ENCODE assay signal across 15 mouse cellular contexts in the genomic region with DNA sequence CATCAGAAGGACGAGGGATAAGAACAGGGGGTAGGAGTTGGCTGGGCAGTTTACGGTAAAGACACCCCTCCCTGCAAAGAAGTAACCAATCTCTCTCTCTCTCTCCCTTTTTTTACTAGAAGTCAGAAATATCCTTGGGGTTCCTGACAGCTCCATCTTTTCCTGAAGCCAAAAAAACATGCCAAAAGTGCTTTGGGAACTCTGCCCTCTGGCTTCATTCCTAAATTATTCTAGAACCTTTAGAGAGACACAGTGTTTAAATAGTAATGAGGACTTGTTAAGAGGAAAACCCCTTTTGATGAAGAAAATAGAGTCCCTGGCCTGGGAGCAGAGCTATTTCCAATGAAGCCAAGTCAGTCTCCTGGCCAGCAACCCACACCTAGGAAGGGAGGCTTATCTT.
"Had no signal": no experiment of that assay in that cellular context is flagged by ENCODE, and none has a peak within 500 bp of the region (broad histone marks: within the 10 kb centered on the region; RNA-seq: fewer than 3 reads in every experiment).

No protein-coding gene starts in this region.

- H3K9ac ChIP-seq: liver, embryonic 15.5 days; midbrain, embryonic 13.5 days had no signal

- H3K4me3 ChIP-seq: left cerebral cortex, adult 2 months; limb, embryonic 10.5 days; liver, embryonic 15.5 days; midbrain, embryonic 13.5 days; myocyte had no signal

- H3K4me1 ChIP-seq: limb, embryonic 10.5 days; liver, embryonic 15.5 days; midbrain, embryonic 13.5 days had no signal

- H3K27ac ChIP-seq: left cerebral cortex, adult 2 months; limb, embryonic 10.5 days; liver, embryonic 15.5 days; midbrain, embryonic 13.5 days had no signal

- H3K4me2 ChIP-seq: liver, embryonic 11.5 days; liver, embryonic 15.5 days; midbrain, embryonic 13.5 days had no signal

- DNase-seq: kidney, postnatal 10 days; lung, adult 2 months; lung, postnatal 36 days; retina, postnatal 1 day; right cerebral cortex, postnatal 4 days; spleen, adult 18-20 months; thymus, adult 18-20 months; thymus, postnatal 14 days had no signal

- H3K27me3 ChIP-seq: liver, embryonic 15.5 days; midbrain, embryonic 13.5 days had no signal

- H3K36me3 ChIP-seq: limb, embryonic 10.5 days; liver, embryonic 15.5 days; midbrain, embryonic 13.5 days had no signal

- H3K9me3 ChIP-seq: limb, embryonic 10.5 days; liver, embryonic 15.5 days; midbrain, embryonic 13.5 days had no signal

- ATAC-seq: lung, postnatal 0 days; midbrain, embryonic 13.5 days had no signal
